28 mouse cellular contexts compared by ENCODE assay signal in genomic region chr9:64278665-64279310, GRCm38 (mm10). TPM values are rescaled to one million over a fixed set of nuclear protein-coding genes. Genes with fewer than 3 reads are reported as not detected.
DNase-seq lines count a peak whose midpoint lies in the region; ATAC-seq and TF ChIP-seq lines count a peak whose summit lies in the region.
"Had no signal": no experiment of that assay in that cellular context is flagged by ENCODE, and none has a peak within 500 bp of the region (broad histone marks: within the 10 kb centered on the region; RNA-seq: fewer than 3 reads in every experiment).

No protein-coding gene starts in this region.

- H3K4me1 ChIP-seq in liver, postnatal 0 days (ENCODE audit: insufficient read depth), result peaks cover 5% of the 10 kb centered on the region
- peaks cover 6% of the 10 kb centered on the region for H3K4me1 ChIP-seq in liver, embryonic 11.5 days (replicated peaks; ENCODE audit: control insufficient read depth, insufficient read depth, low read length)

- TF ChIP-seq CTCF in liver, postnatal 0 days (IDR thresholded peaks at IDR 0.05; ENCODE audit: low read depth), result peak; percentile 31

- ATAC-seq in liver, postnatal 0 days, result no peak
- ATAC-seq in liver, embryonic 11.5 days (replicated peaks; ENCODE audit: low FRiP score), result no peak
- ATAC-seq: intestine, embryonic 15.5 days had no signal

- no peak for DNase-seq in liver, postnatal 0 days
- DNase-seq in liver, embryonic 11.5 days (ENCODE audit: low spot score), result no peak
- peak; percentile 23 to 29 for DNase-seq in B cell, adult 2 months
- DNase-seq in R1 (ENCODE audit: low read depth, low spot score) (peak; percentile 77), MN1 (ENCODE audit: low spot score) (no peak)
- no peak for DNase-seq in adrenal gland, adult 8-10 months
- DNase-seq in adrenal gland, postnatal 14 days, result no peak
- DNase-seq: adrenal gland, adult 2 months; cerebellum, adult 2 months; cerebellum, postnatal 25 days; embryo, embryonic 11 days; heart, postnatal 36 days; kidney, adult 8-10 months; kidney, postnatal 25 days; layer of hippocampus, postnatal 36 days; right cerebral cortex, postnatal 14 days had no signal

- H3K27me3 ChIP-seq in liver, postnatal 0 days (ENCODE audit: insufficient read depth, low read length), result no peaks in the 10 kb centered on the region
- no peaks in the 10 kb centered on the region for H3K27me3 ChIP-seq in liver, embryonic 11.5 days (replicated peaks; ENCODE audit: control insufficient read depth, insufficient read depth, low read length)
- H3K27me3 ChIP-seq: CH12.LX; embryonic facial prominence, embryonic 13.5 days; forebrain, embryonic 12.5 days; heart, embryonic 15.5 days; hindbrain, embryonic 15.5 days; intestine, embryonic 15.5 days; limb, embryonic 13.5 days; liver, embryonic 15.5 days; neural tube, embryonic 12.5 days had no signal

- no peak for TF ChIP-seq EP300 in liver, postnatal 0 days (IDR thresholded peaks at IDR 0.05; ENCODE audit: low read depth)

- no peak overlapping the region for H3K4me2 ChIP-seq in liver, postnatal 0 days (ENCODE audit: low read depth, low read length)
- no peak overlapping the region for H3K4me2 ChIP-seq in liver, embryonic 11.5 days
- H3K4me2 ChIP-seq: embryonic facial prominence, embryonic 13.5 days; forebrain, embryonic 12.5 days; heart, embryonic 15.5 days; hindbrain, embryonic 15.5 days; intestine, embryonic 15.5 days; limb, embryonic 13.5 days; liver, embryonic 15.5 days; neural tube, embryonic 12.5 days had no signal

- no peak overlapping the region for H3K9ac ChIP-seq in liver, postnatal 0 days (replicated peaks)
- H3K9ac ChIP-seq in liver, embryonic 11.5 days (ENCODE audit: low read depth, low read length), result no peak overlapping the region
- H3K9ac ChIP-seq: embryonic facial prominence, embryonic 13.5 days; forebrain, embryonic 12.5 days; heart, embryonic 15.5 days; hindbrain, embryonic 15.5 days; intestine, embryonic 15.5 days; limb, embryonic 13.5 days; liver, embryonic 15.5 days; neural tube, embryonic 12.5 days had no signal

- no peak overlapping the region for H3K4me3 ChIP-seq in liver, postnatal 0 days (ENCODE audit: low read depth, low read length)
- no peak overlapping the region for H3K4me3 ChIP-seq in liver, embryonic 11.5 days (ENCODE audit: low read depth, low read length)
- H3K4me3 ChIP-seq: embryonic facial prominence, embryonic 13.5 days; erythroblast, embryonic 14.5 days; forebrain, embryonic 12.5 days; heart, embryonic 15.5 days; hindbrain, embryonic 15.5 days; intestine, embryonic 15.5 days; limb, embryonic 13.5 days; liver, embryonic 15.5 days; neural tube, embryonic 12.5 days had no signal

- no peak overlapping the region for H3K27ac ChIP-seq in liver, postnatal 0 days (ENCODE audit: low read depth)
- no peak overlapping the region for H3K27ac ChIP-seq in liver, embryonic 11.5 days (ENCODE audit: low read depth, low read length)
- H3K27ac ChIP-seq: embryonic facial prominence, embryonic 13.5 days; forebrain, embryonic 12.5 days; heart, embryonic 15.5 days; hindbrain, embryonic 15.5 days; intestine, embryonic 15.5 days; limb, embryonic 13.5 days; liver, embryonic 15.5 days; macrophage; neural tube, embryonic 12.5 days had no signal

- H3K9me3 ChIP-seq in liver, postnatal 0 days (ENCODE audit: low read length), result no peaks in the 10 kb centered on the region
- no peaks in the 10 kb centered on the region for H3K9me3 ChIP-seq in liver, embryonic 11.5 days (ENCODE audit: control insufficient read depth, low read length)
- H3K9me3 ChIP-seq: embryonic facial prominence, embryonic 13.5 days; forebrain, embryonic 12.5 days; heart, embryonic 15.5 days; hindbrain, embryonic 15.5 days; intestine, embryonic 15.5 days; limb, embryonic 13.5 days; liver, embryonic 15.5 days; neural tube, embryonic 12.5 days had no signal

- H3K36me3 ChIP-seq in liver, postnatal 0 days (replicated peaks; ENCODE audit: insufficient read depth, low read length), result no peaks in the 10 kb centered on the region
- peaks cover 2% of the 10 kb centered on the region; the same call in 1 of the 2 replicates for H3K36me3 ChIP-seq in liver, embryonic 11.5 days (ENCODE audit: control insufficient read depth, insufficient read depth, low read length)
- H3K36me3 ChIP-seq: embryonic facial prominence, embryonic 13.5 days; forebrain, embryonic 12.5 days; heart, embryonic 15.5 days; hindbrain, embryonic 15.5 days; intestine, embryonic 15.5 days; limb, embryonic 13.5 days; neural tube, embryonic 12.5 days had no signal

- WGBS in liver, postnatal 0 days (ENCODE audit: insufficient replicate concordance), result 88% methylated on average over 6 of the region's 6 CpGs
- 88% methylated on average over 6 of the region's 6 CpGs for WGBS in liver, embryonic 11.5 days

RNA-seq across cellular contexts. Expression of gene Tipin, which starts 2.6 kb away (rescaled TPM):
- polyA plus RNA-seq in liver, postnatal 0 days (2015; fragmentation: Nextera tagmentation; extraction: Ambion mirVana), result 104 and 109 TPM in 2 replicates
- polyA plus RNA-seq in liver, embryonic 11.5 days (2014; fragmentation: Nextera tagmentation; extraction: Ambion mirVana), result 361 and 387 TPM in 2 replicates
- 10 to 100 TPM; 15.2 to 32.4 (median 20.6) TPM for total RNA-seq in adrenal gland, adult 8-10 months (2022)
- total RNA-seq in adrenal gland, postnatal 14 days (2021), result 29.8 and 32.3 TPM in 2 replicates

RNA-seq across cellular contexts. Expression of gene Map2k1, which starts 25.4 kb away (rescaled TPM):
- 27.5 and 28.9 TPM in 2 replicates for polyA plus RNA-seq in liver, postnatal 0 days (2015; fragmentation: Nextera tagmentation; extraction: Ambion mirVana)
- polyA plus RNA-seq in liver, embryonic 11.5 days (2014; fragmentation: Nextera tagmentation; extraction: Ambion mirVana), result 68.1 and 74.5 TPM in 2 replicates
- 10 to 100 TPM; 83.4 to 93.7 (median 91.9) TPM for total RNA-seq in adrenal gland, adult 8-10 months (2022)
- 55.4 and 58.9 TPM in 2 replicates for total RNA-seq in adrenal gland, postnatal 14 days (2021)

RNA-seq across cellular contexts. Expression of gene Uchl4, which starts 43.8 kb away (rescaled TPM):
- polyA plus RNA-seq in liver, postnatal 0 days (2015; fragmentation: Nextera tagmentation; extraction: Ambion mirVana), result 0.61 and 0.84 TPM in 2 replicates
- polyA plus RNA-seq in liver, embryonic 11.5 days (2014; fragmentation: Nextera tagmentation; extraction: Ambion mirVana), result 2.5 and 5.4 TPM in 2 replicates
- 1 to 10 TPM; 1.5 to 2.7 (median 2.4) TPM for total RNA-seq in adrenal gland, adult 8-10 months (2022)
- 1.5 and 3.0 TPM in 2 replicates for total RNA-seq in adrenal gland, postnatal 14 days (2021)
- polyA plus RNA-seq: adrenal gland, adult 2 months; erythroblast, embryonic 14.5 days; gonadal fat pad, adult 2 months had no signal

Comparison
In these comparisons a context has a peak if more than half of its experiments do, and no peak if none do; other contexts are left out.
1. DNase-seq: peak in B cell, adult 2 months (2 of 2) and R1 (single experiment); none in liver, postnatal 0 days (single experiment), liver, embryonic 11.5 days (single experiment), MN1 (single experiment), adrenal gland, adult 8-10 months (single experiment) and adrenal gland, postnatal 14 days (single experiment).